Mouse (Mus musculus): ENCODE results near the gene Lta. TPM values are rescaled to one million over a fixed set of nuclear protein-coding genes. Genes with fewer than 3 reads are reported as not detected.

Lta gene
- polyA plus RNA-seq, 1 experiment, result 1.1 TPM

GRCm38 (mm10) chr17:35195631-35196320 is 9.4 kb downstream of the Lta start:
- Histone ChIP-seq H3K36me3 (ENCODE audit: control insufficient read depth, insufficient read depth, low read length) (no peaks in the 10 kb centered on the region), H3K4me1 (ENCODE audit: control insufficient read depth, insufficient read depth, low read length) (no peaks in the 10 kb centered on the region), H3K4me3 (ENCODE audit: insufficient read depth, low read depth, low read length) (peak overlapping the region; percentile 54), H3K27ac (ENCODE audit: insufficient read depth, low read depth, low read length) (no peak overlapping the region), H3K27me3 (replicated peaks; ENCODE audit: control insufficient read depth, insufficient read depth, low read length) (no peaks in the 10 kb centered on the region)
- TF ChIP-seq CTCF (conservative IDR thresholded peaks at IDR 0.05; ENCODE audit: insufficient read depth, insufficient read length, low read depth, low read length), result peak; percentile 82
- TF ChIP-seq POLR2A (IDR thresholded peaks at IDR 0.05; ENCODE audit: low read depth, low read length), result no peak
- 1% methylated on average over 66 of the region's 66 CpGs for WGBS
- peak; percentile 76 for DNase-seq

- Histone ChIP-seq H3K4me3 (ENCODE audit: insufficient read depth, low read depth, low read length) (peak overlapping the region; percentile 54), H3K36me3 (ENCODE audit: control insufficient read depth, insufficient read depth, low read length) (no peaks in the 10 kb centered on the region), H3K27me3 (replicated peaks; ENCODE audit: control insufficient read depth, insufficient read depth, low read length) (no peaks in the 10 kb centered on the region), H3K27ac (ENCODE audit: insufficient read depth, low read depth, low read length) (no peak overlapping the region), H3K4me1 (ENCODE audit: control insufficient read depth, insufficient read depth, low read length) (no peaks in the 10 kb centered on the region)
- WGBS, result 46% methylated on average over 19 of the region's 19 CpGs
- no peak for TF ChIP-seq POLR2A (IDR thresholded peaks at IDR 0.05; ENCODE audit: low read depth, low read length)
- TF ChIP-seq CTCF (conservative IDR thresholded peaks at IDR 0.05; ENCODE audit: insufficient read depth, insufficient read length, low read depth, low read length), result no peak
- no peak for DNase-seq
Observed at GRCm38 (mm10) chr17:35194844-35195630, 10.1 kb downstream of the Lta start.

GRCm38 (mm10) chr17:35193881-35194843 is 11.0 kb downstream of the Lta start, which contains the start of gene Ltb:
TSS of gene Ltb (plus strand) at chr17:35194439.
- Histone ChIP-seq H3K36me3 (ENCODE audit: control insufficient read depth, insufficient read depth, low read length) (no peaks in the 10 kb centered on the region), H3K4me3 (ENCODE audit: insufficient read depth, low read depth, low read length) (no peak within 1 kb of the TSS), H3K27ac (ENCODE audit: insufficient read depth, low read depth, low read length) (no peak within 1 kb of the TSS), H3K4me1 (ENCODE audit: control insufficient read depth, insufficient read depth, low read length) (no peaks in the 10 kb centered on the region), H3K27me3 (replicated peaks; ENCODE audit: control insufficient read depth, insufficient read depth, low read length) (no peaks in the 10 kb centered on the region)
- 63% methylated on average over 28 of the region's 28 CpGs for WGBS
- no peak for TF ChIP-seq CTCF (conservative IDR thresholded peaks at IDR 0.05; ENCODE audit: insufficient read depth, insufficient read length, low read depth, low read length)
- no peak for TF ChIP-seq POLR2A (IDR thresholded peaks at IDR 0.05; ENCODE audit: low read depth, low read length)
- DNase-seq, result no peak

- no peaks in the 10 kb centered on the region for H3K36me3 ChIP-seq (ENCODE audit: control insufficient read depth, insufficient read depth, low read length)
- no peaks in the 10 kb centered on the region for H3K27me3 ChIP-seq (replicated peaks; ENCODE audit: control insufficient read depth, insufficient read depth, low read length)
- no peak for DNase-seq
- H3K4me3 ChIP-seq (ENCODE audit: insufficient read depth, low read depth, low read length), result no peak overlapping the region
- no peak overlapping the region for H3K27ac ChIP-seq (ENCODE audit: insufficient read depth, low read depth, low read length)
- no peak for TF ChIP-seq CTCF (conservative IDR thresholded peaks at IDR 0.05; ENCODE audit: insufficient read depth, insufficient read length, low read depth, low read length)
- WGBS, result 81% methylated on average over 5 of the region's 5 CpGs
- no peaks in the 10 kb centered on the region for H3K4me1 ChIP-seq (ENCODE audit: control insufficient read depth, insufficient read depth, low read length)
Observed at GRCm38 (mm10) chr17:35192924-35193323, 12.2 kb downstream of the Lta start.

- no peaks in the 10 kb centered on the region for H3K4me1 ChIP-seq (ENCODE audit: control insufficient read depth, insufficient read depth, low read length)
- no peaks in the 10 kb centered on the region for H3K36me3 ChIP-seq (ENCODE audit: control insufficient read depth, insufficient read depth, low read length)
- no peak overlapping the region for H3K4me3 ChIP-seq (ENCODE audit: insufficient read depth, low read depth, low read length)
- DNase-seq, result no peak
- 74% methylated on average over 2 of the region's 2 CpGs for WGBS
- H3K27me3 ChIP-seq (replicated peaks; ENCODE audit: control insufficient read depth, insufficient read depth, low read length), result no peaks in the 10 kb centered on the region
- TF ChIP-seq POLR2A (IDR thresholded peaks at IDR 0.05; ENCODE audit: low read depth, low read length) (no peak), CTCF (conservative IDR thresholded peaks at IDR 0.05; ENCODE audit: insufficient read depth, insufficient read length, low read depth, low read length) (no peak)
- no peak overlapping the region for H3K27ac ChIP-seq (ENCODE audit: insufficient read depth, low read depth, low read length)
Observed at GRCm38 (mm10) chr17:35191723-35192122, 13.4 kb downstream of the Lta start.

GRCm38 (mm10) chr17:35190096-35190495 is 15.1 kb downstream of the Lta start:
- H3K36me3 ChIP-seq (ENCODE audit: control insufficient read depth, insufficient read depth, low read length), result no peaks in the 10 kb centered on the region
- no peak overlapping the region for H3K27ac ChIP-seq (ENCODE audit: insufficient read depth, low read depth, low read length)
- DNase-seq, result no peak
- no peaks in the 10 kb centered on the region for H3K4me1 ChIP-seq (ENCODE audit: control insufficient read depth, insufficient read depth, low read length)
- H3K4me3 ChIP-seq (ENCODE audit: insufficient read depth, low read depth, low read length), result no peak overlapping the region
- no peak for TF ChIP-seq CTCF (conservative IDR thresholded peaks at IDR 0.05; ENCODE audit: insufficient read depth, insufficient read length, low read depth, low read length)
- TF ChIP-seq POLR2A (IDR thresholded peaks at IDR 0.05; ENCODE audit: low read depth, low read length), result no peak
- WGBS, result 80% methylated on average over 4 of the region's 4 CpGs
- H3K27me3 ChIP-seq (replicated peaks; ENCODE audit: control insufficient read depth, insufficient read depth, low read length), result no peaks in the 10 kb centered on the region

Data from kidney, adult 2 months (tissue).